Mouse (Mus musculus): ENCODE measurements around the gene Fhit. TPM values are rescaled to one million over a fixed set of nuclear protein-coding genes. Genes with fewer than 3 reads are reported as not detected.
"Not testable (repeated sequence)": the region's sequence is repeated elsewhere in the genome, so short reads cannot be mapped to it uniquely, and the experiment has no call there.

Fhit gene
- polyA plus RNA-seq, 1 experiment = 6.0 TPM

DNA sequence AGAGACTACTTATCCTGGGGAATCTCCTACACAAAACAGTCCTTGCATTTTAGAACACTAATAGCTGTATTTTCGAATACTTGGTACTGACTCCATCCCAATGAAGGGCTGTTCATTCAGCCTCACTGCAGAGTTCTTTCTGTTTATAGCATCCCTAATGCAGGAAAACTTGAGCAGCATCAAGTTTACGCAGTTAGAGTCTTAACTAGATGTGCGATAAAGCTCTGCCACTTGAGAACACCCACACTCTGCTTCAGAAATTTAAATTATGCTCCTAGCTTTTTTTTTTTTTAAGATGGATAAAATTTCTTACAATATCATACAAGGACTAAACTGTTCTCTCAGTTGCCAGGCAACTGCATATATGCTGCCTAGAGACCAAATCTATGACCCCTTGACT, 183.2 kb downstream of the Fhit start:
- DNase-seq (ENCODE audit: low read depth, low spot score) = no peak
- WGBS = 84% methylated on average over 3 of the region's 3 CpGs

DNA sequence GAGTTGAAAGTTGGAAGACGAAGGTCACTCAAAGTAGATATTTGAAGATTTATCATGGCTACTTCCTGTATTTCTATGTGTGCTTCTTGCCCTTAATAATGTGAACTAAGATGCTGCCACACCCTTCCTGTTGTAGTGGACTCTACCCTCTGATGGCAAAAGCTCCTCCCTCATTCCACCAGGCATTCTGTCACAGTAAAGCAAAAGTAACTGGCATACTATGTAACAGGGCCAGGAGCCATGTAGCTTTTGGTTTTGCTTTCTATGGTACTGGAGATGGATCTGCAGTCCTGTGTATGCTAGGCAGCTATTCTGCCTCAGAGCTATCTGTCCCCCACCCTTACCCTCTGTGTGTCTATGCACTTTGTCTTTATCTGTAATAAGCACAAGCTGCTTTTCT, 220.2 kb downstream of the Fhit start:
- WGBS = 79% methylated on average over 1 of the region's 1 CpGs
- DNase-seq (ENCODE audit: low read depth, low spot score) = no peak

DNA sequence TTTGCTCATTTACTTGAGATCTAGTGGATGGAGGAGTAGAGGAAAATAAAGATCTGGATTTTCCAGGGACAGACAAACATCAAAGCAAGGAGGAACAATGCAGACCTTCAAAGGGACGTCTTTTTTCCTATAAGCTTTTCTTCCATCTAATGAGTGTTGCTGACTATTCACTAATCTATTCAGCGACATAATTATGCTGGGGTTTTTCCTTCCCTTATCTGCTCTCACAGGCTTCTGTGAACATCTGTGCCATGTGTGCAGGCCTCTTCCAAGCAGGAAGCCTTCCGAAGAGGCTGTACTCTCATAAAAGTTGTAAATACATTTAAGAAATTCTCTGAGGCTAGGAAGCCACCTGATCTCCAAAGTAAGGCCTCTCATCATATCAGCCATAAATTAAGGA, 228.2 kb downstream of the Fhit start:
- no peak for DNase-seq (ENCODE audit: low read depth, low spot score)
- 53% methylated on average over 3 of the region's 3 CpGs for WGBS

DNA sequence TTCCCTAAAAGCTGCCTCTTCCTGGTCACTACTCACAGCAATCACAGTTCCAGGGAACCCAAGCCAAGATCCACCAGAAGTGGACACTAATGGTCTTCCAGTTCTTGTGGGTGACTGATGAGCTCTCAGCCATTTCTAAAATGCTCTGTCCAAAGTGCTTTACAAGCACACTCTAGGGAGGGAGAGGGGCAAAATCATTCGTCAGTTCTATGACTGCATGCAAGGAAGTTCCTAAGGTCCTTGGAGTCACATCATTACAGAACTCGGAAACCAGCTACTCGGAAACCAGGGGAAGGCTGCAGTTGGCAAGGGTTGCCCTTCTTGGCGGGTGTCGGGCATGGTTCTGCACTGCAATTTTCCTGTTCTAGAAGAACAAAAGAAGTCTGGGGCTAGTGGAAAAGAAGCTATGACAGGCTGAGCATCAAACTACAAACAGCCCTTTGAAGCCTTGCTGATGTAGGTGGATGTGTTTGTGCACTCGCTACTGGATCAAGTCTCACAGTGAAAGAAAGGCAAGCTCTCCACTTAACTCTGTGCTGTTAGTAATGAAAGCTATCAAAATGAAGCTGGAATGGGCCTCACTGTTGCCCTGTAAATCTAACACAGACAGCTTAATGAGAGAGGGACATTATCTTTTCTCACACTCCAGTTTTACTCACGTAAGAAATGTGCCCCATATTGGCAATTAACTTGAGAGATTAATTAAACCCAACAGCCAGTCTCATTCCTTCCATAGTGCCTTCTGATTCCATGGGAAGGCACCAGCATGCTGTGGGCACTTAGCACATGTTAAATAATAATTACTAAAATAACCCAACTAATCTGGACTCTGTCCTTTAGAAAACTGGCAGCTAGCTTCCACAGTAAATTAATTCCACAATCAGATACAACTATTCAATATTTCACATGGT, 243.7 kb downstream of the Fhit start:
- no peak for DNase-seq (ENCODE audit: low read depth, low spot score)
- 74% methylated on average over 7 of the region's 7 CpGs for WGBS

DNA sequence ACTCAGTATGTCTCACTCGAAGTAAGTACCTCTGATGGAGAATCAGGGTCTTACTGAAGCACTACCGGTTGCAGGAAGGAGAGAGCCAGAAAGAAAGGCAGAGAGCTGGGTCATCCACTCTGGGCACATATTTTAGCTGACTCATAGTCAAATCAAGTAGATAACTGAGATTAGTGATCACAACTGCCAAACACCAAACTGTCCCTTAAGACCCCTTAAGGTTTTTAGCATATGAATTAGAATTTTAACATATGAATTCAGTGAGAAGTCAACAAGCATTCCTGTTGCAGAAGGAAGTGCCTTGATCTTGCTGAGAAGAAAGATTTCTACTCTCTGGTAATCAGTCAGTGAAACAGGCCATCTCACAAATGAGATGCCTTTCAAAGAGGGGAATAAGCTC, 253.8 kb downstream of the Fhit start:
- 78% methylated on average over 2 of the region's 2 CpGs for WGBS
- no peak for DNase-seq (ENCODE audit: low read depth, low spot score)

DNA sequence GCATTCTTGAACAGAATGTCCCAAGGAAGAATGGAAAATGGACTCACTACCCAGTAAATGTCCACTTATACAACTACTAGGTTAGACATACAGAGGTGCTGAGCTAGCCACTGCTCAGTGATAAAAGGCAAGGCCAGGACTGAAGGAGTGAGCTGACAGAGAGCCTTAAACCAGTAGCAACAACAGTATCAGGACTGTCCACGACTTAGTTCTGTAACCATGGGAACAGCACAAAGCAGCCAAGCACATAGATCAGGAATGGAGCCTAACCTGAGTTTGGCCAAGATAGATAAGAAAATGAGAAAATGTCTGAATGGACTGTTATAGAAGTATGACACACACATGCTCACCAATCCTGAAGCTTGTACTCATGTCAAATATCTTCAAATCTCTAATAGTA, 279.1 kb downstream of the Fhit start:
- 44% methylated on average over 1 of the region's 1 CpGs for whole genome bisulfite sequencing

DNA sequence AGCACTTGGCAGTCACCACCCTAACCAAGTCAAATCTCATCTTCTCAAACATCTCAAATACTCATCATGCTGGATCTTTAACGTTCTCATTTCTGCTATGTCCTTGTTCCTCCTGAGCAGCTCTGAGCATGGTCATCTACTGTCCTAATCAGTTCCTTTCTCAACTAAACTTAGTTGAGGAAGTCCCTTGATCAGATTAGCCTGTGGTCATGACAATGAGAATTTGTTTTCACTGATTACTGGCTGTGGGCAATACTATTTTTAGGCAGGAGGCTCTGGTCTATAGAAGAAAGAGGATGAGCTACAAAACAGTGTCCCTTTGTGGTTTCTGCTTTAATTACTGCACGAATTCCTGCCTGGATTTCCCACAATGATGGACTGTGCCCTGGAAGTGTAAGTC, 281.1 kb downstream of the Fhit start:
- WGBS = 69% methylated on average over 2 of the region's 2 CpGs
- no peak for DNase-seq (ENCODE audit: low read depth, low spot score)

More for the DNA sequence above, 279.1 kb downstream of the Fhit start:
- DNase-seq (ENCODE audit: low read depth, low spot score) = no peak

DNA sequence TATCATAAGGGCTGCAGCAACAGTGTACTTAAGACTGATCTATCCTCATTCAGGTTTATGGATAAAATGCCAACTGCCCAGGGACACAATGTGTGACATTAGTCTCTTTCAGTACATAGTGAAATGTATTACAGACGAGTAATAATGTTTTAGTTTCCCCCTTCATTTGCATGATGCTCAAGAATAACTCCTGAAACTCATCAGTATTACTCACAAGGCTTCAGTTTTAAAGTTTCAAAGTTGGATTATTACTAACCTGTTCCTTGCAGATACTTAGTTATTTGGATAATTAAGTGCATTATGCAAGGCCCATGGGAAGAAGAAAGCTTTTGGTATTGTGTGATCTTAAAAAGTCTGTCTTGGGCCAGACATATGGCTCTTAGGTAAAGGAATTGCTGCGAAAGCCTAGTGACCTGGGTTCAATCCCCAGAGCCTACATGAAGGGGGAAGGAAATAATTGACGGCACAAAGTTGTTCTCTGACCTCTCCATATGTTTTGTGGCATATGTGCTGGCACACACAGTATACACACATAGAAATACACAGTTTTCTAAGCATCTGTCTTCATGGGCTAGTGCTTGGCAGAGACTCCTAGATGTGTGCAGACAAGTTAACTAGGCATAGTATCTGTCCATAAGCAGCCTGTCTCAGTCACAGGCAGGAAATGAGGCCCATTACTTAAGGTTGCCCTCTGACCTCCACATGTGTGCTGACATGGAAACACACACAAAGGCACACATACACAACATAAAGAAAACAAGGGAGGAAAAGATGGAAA, 287.1 kb downstream of the Fhit start:
- no peak for DNase-seq (ENCODE audit: low read depth, low spot score)
- WGBS = 79% methylated on average over 3 of the region's 3 CpGs

DNA sequence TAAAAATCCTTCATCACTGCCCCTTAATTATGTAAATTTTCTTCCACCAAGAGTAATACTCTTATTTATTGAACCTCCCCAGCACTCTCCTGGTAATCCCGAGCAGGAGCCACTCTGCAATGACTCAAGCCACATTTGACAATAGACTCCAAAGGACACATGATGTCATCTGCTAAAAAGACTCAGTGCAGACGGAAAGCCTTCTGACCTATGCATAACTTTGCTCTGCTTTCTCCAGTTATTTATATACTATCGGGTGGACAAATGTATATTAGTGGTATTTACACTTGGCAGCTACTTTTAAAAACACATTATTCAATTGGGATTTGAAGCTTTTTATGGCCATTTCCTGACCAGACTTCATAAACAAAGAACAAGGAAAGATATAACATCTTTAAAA, 304.2 kb downstream of the Fhit start:
- no peak for DNase-seq (ENCODE audit: low read depth, low spot score)
- WGBS = 52% methylated on average over 3 of the region's 3 CpGs

DNA sequence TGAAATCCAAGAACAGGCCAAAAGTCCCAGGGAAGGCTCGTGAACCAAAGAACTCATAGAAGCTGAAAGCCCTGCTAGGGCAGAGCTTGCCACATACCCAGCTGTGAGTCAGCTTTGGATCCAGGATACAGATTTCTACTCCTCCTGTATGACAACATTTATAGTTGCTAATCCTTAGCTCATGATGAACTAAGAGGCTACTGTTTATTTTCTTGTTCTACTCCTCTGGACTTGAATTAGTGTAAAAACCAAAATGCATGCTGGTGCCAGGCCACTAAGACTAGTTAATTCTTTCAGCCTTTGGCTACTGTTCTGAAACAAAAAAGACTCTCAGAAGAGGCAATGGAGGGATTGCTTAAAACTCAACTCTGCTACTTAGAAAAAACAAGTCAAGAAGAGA, 309.9 kb downstream of the Fhit start:
- no peak for DNase-seq (ENCODE audit: low read depth, low spot score)

DNA sequence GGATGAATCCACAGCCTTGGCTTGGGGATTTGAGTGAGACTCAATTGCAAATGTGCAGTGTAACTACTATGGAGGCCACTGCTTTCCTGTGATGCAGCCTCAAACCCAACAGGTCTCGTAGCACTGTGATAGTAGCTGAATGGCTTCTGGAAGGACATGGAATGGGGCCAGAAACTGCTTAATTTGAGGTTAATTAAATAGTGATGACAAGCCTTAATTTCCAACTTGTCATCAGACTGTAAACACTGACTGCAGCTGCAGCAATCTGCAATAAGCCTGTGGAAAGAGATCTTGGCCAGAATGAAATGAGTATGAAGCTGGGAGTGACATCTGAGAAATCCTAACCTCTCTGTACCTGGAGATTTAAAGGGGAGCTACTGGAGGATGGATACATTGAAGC, 325.8 kb downstream of the Fhit start:
- DNase-seq (ENCODE audit: low read depth, low spot score) = no peak
- WGBS = 80% methylated on average over 1 of the region's 1 CpGs

More for the DNA sequence above, 309.9 kb downstream of the Fhit start:
- 75% methylated on average over 1 of the region's 1 CpGs for WGBS

DNA sequence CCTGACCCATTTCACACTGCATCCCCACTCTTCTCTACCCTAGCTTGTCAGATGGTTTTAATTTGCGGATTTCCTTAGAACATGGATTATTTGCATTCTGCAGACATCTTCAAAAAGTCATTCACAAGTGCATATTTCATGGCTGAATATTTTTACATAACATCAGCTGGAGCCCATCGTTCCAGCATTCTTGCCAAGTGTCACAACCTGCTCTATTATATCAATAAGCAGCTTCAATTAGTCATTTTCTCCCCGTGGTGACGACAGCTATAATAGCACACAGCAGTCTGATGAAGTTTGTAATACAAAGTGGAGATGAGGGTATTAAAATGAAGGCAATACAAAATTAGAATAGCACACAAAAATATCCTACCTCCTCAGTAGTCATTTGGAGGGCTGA, 337.0 kb downstream of the Fhit start:
- 72% methylated on average over 4 of the region's 4 CpGs for WGBS
- no peak for DNase-seq (ENCODE audit: low read depth, low spot score)

DNA sequence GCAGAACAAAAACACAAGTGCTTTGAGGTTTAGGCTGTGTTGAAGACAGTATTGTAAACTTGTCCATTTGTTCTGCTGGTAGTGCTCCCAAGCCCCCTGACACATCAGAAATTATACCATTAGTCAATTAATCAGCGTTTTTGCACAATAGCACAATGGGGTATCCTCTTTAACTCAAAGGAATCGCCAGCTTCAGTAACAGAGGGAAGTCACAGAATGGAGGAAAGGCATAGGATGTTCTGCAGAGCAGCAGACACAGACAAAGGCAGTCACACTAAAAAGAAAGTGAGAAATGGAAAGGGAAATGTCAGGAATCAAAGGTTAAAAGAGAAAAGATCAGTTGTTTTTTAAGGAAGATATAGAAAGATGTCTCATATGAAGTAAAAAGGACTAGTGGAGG, 348.3 kb downstream of the Fhit start:
- DNase-seq (ENCODE audit: low read depth, low spot score) = no peak
- WGBS = 52% methylated on average over 2 of the region's 2 CpGs

DNA sequence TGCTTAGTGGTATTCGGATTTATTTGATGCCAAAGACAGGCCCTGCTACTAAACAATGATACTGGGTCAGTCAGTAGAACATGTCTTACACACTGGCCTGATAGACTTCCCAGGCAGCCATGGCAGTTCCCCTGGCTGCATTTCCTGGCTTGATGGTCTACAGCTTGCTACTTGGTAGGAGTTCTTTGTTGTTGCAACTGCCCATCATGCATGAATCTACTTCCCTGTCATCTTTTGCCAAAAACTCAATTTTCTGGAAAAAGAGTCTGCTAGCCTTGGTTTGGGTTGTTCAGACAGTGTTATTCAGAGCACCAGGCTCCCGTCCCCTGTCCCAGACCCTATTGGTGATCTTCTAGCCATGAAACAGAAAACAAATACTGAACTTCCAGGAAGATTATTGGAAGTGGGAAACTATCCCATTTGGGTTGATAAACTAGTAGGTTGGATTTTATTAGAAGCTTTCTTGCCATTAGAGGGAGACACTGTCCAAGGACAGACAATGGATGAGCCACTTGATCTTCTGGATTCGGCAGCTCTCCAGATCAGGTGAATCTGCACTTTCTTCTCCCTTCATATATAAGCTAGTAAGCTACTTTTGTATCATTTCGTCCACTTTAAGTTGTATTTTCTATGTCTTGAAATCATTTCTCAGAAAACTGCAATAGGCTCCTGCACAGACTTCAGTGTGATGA, 363.2 kb downstream of the Fhit start:
- no peak for DNase-seq (ENCODE audit: low read depth, low spot score)
- WGBS = 74% methylated on average over 4 of the region's 4 CpGs

DNA sequence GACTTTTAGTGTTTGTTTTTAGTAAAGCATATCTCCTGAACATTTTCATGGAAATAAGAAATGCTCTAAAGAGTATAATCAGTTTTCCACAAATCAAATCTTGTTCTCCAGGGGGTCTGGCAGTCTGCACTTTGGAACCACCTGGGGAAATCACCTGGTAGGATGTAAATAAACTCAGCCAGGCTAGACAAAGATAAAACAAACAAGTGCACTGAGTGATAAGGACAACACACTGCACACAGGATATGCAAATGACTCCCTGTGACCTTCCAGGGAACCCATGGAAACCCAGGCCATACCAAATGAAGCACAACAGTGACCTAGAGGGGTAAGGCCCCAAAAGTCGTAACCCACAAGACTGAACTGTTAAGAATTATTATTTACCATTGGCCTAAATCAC, 364.2 kb downstream of the Fhit start:
- DNase-seq (ENCODE audit: low read depth, low spot score) = no peak

DNA sequence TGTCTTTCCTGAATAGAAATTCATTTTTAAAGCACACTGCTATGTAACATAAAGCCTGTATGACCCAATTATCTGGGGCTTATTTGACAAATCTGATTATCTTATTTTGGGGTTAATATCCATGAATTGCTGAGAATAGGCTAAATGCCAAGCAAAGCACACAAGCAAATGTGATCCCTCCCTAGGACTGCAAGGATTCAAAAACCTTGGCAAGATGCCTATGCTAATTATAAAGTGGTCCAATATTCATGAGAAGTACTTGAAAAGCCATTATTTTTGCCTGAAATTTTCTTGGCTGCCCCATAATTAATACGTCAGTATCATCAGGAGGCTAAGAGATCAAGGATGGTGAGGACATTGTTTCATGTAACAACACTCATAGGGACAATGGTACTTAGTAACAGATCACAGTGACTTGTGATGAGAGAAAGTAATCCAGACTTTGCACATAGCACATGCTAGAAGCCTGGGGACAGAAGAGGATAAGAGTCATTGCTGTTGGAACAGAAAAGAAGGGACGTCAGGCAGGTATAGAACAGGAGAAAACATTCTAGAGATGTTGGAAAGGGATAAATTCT, 366.2 kb downstream of the Fhit start:
- DNase-seq (ENCODE audit: low read depth, low spot score) = no peak
- WGBS = 67% methylated on average over 2 of the region's 2 CpGs

More for the DNA sequence above, 364.2 kb downstream of the Fhit start:
- WGBS = 69% methylated on average over 1 of the region's 1 CpGs

DNA sequence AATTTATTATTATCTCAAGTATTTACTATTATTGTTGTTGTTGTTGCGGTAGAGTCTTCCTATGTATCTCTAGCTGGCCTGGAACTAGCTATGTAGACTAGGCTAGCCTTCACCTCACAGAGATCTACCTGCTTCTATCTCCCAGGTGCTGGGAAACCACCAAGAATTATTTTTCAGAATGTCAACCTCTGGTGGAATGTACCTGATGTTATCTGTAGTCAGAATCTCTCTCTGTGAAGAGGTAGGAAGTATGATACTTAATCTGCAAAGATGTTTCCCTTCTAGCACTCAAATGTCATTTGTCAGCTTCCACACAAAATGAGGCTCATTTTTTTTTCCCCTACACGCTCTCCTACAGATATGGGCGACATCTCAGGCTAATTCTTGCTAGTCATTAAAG, 377.9 kb downstream of the Fhit start:
- no peak for DNase-seq (ENCODE audit: low read depth, low spot score)
- WGBS = 86% methylated on average over 3 of the region's 3 CpGs

DNA sequence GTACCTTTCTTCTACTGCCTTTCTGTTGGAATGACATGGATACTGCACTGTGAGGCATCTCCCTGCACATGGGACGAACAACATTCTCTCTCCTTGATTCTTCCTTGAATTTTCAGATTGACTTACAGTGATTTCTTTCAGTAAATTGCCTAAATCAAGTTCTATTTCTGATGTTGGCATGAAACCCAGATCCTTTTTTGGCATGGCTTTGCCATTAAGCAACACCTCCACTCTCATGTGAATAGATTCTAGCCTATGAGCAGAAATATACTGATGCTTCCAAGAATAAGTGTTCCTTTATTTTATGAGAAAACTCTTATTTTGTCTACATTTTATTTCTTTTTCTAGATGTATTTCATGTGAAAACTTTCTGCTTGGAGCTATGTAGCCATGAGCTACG, 383.1 kb downstream of the Fhit start:
- no peak for DNase-seq (ENCODE audit: low read depth, low spot score)
- 71% methylated on average over 2 of the region's 2 CpGs for WGBS

DNA sequence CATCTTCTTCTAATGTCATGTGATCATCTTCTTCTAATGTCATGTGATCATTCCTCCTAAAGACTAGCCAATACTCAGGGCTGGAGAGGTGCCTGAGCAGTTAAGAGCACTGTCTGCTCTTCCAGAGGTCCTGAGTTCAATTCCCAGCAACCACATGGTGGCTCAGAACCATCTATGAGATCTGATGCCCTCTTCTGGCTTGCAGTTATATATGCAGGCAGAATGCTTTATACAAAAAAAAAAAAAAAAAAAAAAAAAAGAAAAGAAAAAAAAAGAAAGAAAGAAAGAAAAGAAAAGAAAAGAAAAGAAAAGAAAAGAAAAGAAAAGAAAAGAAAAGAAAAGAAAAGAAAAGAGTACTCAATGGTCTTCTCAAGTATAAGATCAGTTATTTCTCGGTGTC, 407.0 kb downstream of the Fhit start:
- not testable (repeated sequence) for DNase-seq (ENCODE audit: low read depth, low spot score)
- 91% methylated on average over 1 of the region's 1 CpGs for WGBS

DNA sequence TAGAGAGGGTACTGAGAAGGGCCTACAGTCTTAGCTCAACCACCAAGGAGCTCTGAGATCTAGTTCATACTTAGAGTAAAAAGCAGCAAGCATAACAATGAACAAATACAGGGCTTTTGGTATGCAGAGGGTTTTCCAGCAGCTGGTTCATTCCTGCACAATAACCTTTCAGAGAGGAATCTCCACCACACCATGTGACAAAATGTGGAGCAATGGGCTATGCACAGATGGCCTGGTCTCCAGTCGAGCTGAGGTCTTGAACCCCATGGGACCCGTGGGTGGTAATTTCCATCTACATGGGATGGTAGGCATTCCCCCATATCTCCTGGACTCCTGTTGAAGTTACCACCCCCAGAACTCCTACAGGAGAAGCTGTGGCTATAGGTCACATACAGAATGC, 423.8 kb downstream of the Fhit start:
- WGBS = 70% methylated on average over 2 of the region's 2 CpGs
- no peak for DNase-seq (ENCODE audit: low read depth, low spot score)

All from large intestine, adult 2 months (tissue).